Mouse (Mus musculus) testis, postnatal 10 days (tissue): ENCODE measurements at regions not wholly inside any gene's neighbourhood (a gene's known extent, or its start where the extent isn't known, plus 50 kb on each side); places are given as distances from the start of the nearest gene placed in this dataset.

Source experiments
- DNase-seq: peaks from one replicate; pipeline ENCODE4 v3.0.0; 2021; ENCODE audit warnings: low spot score

DNA sequence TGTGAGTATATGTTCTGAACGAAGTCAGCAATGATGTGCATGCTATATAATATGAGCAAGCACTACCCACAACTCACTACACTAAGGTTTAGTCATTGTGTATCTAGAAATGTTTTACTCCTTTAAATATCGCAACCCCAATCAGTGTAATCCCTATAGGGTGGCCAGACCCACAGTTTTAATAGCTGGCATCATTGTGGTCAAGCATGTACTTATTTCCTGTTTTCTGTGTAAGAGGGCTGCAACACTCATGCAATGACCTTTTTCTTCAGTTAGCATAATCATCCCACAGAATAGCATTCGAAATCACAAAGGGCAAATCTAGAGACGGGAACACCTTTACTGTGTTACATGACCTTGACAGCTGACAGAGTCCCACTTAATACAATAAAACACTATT lies 333.3 kb downstream of the Insc start:
- no peak for DNase-seq

- DNase-seq = no peak
These were observed 341.4 kb downstream of the Insc start for GRCm38 (mm10) chr7:115084711-115085380.

GRCm38 (mm10) chr7:115086542-115087448 lies 343.3 kb downstream of the Insc start:
- DNase-seq = no peak

DNA sequence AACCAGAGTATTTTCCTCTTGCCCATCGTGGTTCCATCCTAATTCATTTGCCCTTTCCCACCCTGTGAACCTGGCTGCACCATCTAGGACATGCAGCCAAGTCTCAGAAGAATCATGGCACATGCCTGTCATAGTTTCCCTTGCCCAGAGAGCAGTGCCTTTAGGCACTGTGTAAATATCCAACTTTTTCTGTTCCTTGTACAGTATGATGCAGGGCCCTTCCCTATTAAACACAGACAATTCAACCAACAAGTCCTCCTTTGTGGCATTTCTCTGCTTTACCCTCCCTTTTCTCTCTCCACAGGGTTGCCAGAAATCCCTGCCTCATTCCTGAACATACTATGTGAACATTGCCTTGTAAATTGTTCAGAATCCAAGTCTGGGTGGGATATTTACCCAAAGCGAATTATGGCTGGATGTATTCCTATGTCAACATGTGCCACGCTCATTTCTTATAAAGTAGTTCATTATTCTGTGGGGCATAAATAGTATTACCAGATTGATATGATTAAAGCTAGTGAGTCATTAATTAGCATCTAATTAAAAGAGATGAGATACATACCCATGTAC lies 349.1 kb downstream of the Insc start:
- DNase-seq = no peak

GRCm38 (mm10) chr7:115106041-115106440 lies 362.5 kb downstream of the Insc start:
- no peak for DNase-seq

DNA sequence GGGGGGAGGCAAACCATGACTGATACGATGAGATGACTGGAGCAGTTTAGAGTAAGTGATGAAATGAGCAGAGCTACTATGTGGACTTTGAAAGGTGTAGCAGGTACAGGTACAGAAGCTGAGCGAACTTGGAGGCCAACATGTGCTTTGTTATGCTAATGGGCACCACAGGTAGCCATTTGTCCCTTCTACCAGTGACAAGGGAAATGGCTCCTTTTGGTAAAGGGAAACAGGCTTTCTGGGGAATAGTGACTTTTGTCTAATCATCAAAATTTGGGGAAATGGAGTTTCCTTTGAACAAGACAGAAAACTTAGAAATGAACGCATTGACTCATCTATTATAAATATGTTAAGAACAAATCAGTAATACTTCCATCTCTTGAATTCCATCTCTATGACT lies 368.8 kb downstream of the Insc start:
- DNase-seq = no peak

DNA sequence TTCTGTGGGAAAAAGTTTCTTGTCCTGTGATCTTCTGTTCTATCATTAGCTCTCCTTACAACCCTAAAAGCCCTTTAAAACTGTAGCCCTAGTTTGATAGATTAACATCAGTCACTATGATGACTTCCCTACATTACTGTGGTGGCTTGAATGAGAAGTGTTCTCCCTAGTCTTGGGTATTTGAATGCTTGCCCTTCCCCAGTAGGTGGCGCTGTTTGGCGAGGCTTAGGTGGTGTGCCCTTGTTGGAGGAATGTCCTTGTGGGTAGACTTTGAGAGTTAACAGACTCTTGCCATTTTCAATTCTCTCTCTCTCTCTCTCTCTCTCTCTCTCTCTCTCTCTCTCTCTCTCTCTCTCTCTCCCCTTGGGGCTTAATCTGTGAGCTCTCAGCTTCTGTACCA lies 379.8 kb downstream of the Insc start:
- DNase-seq = no peak

- no peak for DNase-seq
These were observed 385.5 kb downstream of the Insc start for GRCm38 (mm10) chr7:115129001-115129400.

- DNase-seq = no peak
These were observed 387.9 kb downstream of the Insc start for GRCm38 (mm10) chr7:115131259-115131969.

DNA sequence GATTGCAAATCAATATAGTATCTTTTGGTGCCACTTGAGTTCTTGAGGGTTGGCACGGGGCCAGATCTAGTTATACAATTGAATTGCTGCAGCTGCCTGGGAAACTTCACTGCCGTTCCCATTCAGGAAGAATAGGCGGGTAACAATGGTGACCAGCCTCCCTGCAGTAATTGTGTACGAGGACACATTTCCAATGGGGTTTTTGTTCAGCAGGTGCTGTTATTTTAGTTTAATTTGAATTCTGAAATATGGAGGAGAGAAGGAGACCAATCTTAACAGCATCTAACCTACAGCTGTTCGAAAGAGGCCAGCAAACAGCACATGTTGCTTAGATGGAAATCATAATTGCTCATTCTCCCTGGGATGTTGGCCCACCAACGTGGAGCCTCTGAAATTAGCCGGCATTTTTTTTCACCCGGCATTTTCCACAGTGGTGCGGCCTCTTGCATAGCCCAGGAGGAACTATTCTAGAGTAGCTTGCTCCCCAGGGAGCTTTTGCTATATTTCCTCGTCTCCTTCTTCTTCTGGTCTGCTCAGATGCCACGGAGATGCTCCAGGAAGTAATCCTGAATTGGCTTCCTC lies 388.6 kb downstream of the Insc start:
- no peak for DNase-seq

DNA sequence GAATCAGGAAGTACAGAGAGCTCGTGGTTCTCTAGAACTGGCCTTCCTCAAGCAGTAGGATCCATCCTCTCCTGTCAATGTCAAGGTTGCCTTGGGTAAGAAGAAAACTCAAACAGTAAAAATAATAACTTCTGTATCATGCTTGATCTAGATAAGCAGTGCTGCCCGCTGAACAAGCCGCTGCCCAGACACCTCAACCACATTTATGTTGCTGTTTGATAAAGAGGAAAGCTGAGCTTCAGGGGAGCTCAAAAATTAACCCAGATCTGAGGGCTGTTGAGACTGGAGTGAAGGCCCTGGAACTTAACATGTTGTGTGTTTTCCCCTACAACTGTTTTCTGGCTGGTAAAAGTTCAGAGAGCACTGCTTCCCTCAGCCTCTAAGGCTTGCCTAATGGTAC lies 389.1 kb downstream of the Insc start:
- DNase-seq = no peak

GRCm38 (mm10) chr7:115134926-115135575 lies 391.6 kb downstream of the Insc start:
- no peak for DNase-seq

- no peak for DNase-seq
These were observed 396.8 kb downstream of the Insc start for GRCm38 (mm10) chr7:115140286-115140685.

DNA sequence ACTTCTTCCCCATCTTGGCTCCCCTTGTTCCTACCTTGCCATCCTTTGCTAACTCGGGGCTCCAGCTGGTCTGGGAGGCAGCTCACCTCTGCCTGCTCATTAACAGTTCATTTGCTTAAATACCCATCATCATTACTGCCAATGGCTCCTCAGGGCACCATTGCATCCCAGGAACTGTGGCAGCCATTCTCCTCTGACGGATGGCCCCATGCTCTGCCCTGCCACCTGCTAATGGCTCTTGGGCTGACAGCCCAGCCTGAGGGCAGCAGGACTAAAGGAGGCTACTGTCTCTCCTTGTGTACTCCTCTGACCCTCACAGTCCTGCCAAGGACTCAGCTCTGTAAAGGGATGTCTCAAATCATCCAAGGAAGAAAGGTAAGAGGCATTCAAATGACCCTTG lies 398.7 kb downstream of the Insc start:
- DNase-seq = no peak

DNA sequence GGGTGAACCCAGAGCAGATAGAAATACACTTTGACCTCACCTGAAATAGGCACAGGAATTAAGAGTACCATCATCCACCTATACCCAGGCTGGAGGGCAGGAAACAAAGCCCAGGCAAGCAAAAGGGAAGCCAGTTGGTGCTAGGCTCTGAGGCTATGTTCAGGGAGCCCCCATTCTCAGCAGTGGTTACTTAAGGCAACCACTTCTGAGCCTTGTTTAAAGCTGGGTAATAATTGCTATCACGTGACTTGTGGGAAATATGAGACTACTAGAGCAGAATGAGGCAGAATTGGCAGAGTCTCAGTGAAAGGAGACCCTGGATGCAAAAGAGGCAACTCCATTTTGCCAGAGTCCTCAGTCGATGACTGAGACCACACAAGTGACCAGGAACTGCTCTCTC lies 401.5 kb downstream of the Insc start:
- no peak for DNase-seq

DNA sequence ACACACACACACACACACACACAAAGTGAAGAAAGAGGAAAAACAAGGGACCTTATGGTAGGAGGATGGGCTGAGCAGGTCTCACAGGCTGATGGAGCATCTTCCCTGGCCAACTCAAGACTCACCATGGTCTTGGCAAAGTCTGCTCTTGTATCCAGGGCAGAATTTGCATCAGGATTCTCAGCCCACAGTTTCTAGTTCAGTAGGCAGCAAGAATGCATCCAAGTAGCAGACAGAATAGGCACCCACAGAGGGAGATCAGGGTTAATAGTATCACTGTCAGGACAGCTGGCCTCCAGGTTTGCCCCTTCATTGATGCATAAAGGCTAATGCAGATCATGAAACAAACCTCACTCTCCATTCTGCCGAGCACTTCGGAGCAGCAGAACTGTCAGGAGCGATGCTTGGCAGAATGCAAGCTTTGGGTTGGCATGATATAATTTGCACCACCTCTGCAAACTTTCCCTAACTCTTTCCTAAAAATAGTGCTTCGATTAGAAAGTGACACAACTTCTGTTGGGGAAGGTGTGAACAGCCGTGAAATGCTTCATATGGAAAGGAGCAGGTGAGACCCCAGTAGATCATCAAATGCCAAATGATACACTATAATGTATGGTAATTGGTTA lies 404.0 kb downstream of the Insc start:
- no peak for DNase-seq

- no peak for DNase-seq
These were observed 409.8 kb downstream of the Insc start for GRCm38 (mm10) chr7:115153291-115153690.

- no peak for DNase-seq
These were observed 410.4 kb downstream of the Insc start for GRCm38 (mm10) chr7:115153764-115154509.

GRCm38 (mm10) chr7:115170023-115170422 lies 426.5 kb downstream of the Insc start:
- no peak for DNase-seq

- no peak for DNase-seq
These were observed 426.9 kb downstream of the Insc start for GRCm38 (mm10) chr7:115170439-115170838.
